Mouse (Mus musculus) activated CD4-positive, CD25-positive, alpha-beta regulatory T cell (primary cell): Measurements from ENCODE around the gene Oit3. TPM values are rescaled to one million over a fixed set of nuclear protein-coding genes. Genes with fewer than 3 reads are reported as not detected.

Experiments used
- polyA plus RNA-seq, 2 experiments: library from polyadenylated mRNA; unstranded; fragments of 100-300 nt; shearing (Covaris generic); gene quantifications; one replicate each; pipeline ENCODE4 v1.2.1; 2017

Oit3 gene
- 1 to 10 TPM; 1.0 to 1.4 TPM for polyA plus RNA-seq

GRCm38 (mm10) chr10:59441735-59442134 is at the start of gene Oit3:
Gene Oit3 (minus strand): TSS chr10:59441778.

GRCm38 (mm10) chr10:59402899-59403792 is 38.4 kb downstream of the Oit3 start, which contains the start of gene Pla2g12b:
Gene Pla2g12b (plus strand): TSS chr10:59403660.

GRCm38 (mm10) chr10:59395461-59395860 is 46.1 kb downstream of the Oit3 start, which contains the start of gene Gm10273:
Gene Gm10273 (plus strand): TSS chr10:59395632.

Other genes starting within 250 kb of the Oit3 start
- gene Sept10, start 219.9 kb downstream of the Oit3 start, polyA plus RNA-seq, result 1 to 10 TPM in 1 of 2 experiments, under 1 TPM in 1; 0.33 to 1.2 TPM
- gene Sowahc, start 219.8 kb downstream of the Oit3 start, polyA plus RNA-seq, result under 1 TPM; 0.21 to 0.82 TPM
- gene P4ha1, start 118.5 kb downstream of the Oit3 start, polyA plus RNA-seq, result 10 to 100 TPM; 27.2 to 88.8 TPM
- gene Gm10273, start 46.1 kb downstream of the Oit3 start, polyA plus RNA-seq, result 100 to 1,000 TPM; 104 to 106 TPM
- gene Pla2g12b, start 38.1 kb downstream of the Oit3 start, polyA plus RNA-seq, result not detected
- under 1 TPM in 1 of 2 experiments, not detected in 1; 0.77 TPM for gene Gm10322, start 174.3 kb upstream of the Oit3 start, polyA plus RNA-seq
- 10 to 100 TPM; 15.6 to 21.5 TPM for gene Mcu, start 174.9 kb upstream of the Oit3 start, polyA plus RNA-seq